Mouse (Mus musculus) embryonic facial prominence, embryonic 15.5 days (tissue): ENCODE data around the gene Agfg1. TPM values are rescaled to one million over a fixed set of nuclear protein-coding genes. Genes with fewer than 3 reads are reported as not detected.
"Not testable (repeated sequence)": the region's sequence is repeated elsewhere in the genome, so short reads cannot be mapped to it uniquely, and the experiment has no call there.

Source experiments
- ATAC-seq: fragments of 200-750 bp; cut with Nextera tagmentation; 2 replicates; pipeline ENCODE4 v1.8.0; 2017; ENCODE audit warnings: low read depth, moderate TSS enrichment; ENCODE audit not compliant: insufficient number of reproducible peaks, low FRiP score, low TSS enrichment
- H3K27ac ChIP-seq: fragments of 300-500 bp; sonication (generic); replicated peaks from 2 replicates; pipeline ENCODE4 v1.5.1; 2015; ENCODE audit warnings: mild to moderate bottlenecking, inconsistent platforms
- H3K27me3 ChIP-seq: fragments of 300-500 bp; sonication (generic); 2 replicates; pipeline ENCODE4 v1.6.1; 2015; ENCODE audit warnings: inconsistent platforms
- H3K36me3 ChIP-seq: fragments of 300-500 bp; sonication (generic); 2 replicates; pipeline ENCODE4 v1.6.1; 2015; ENCODE audit warnings: mild to moderate bottlenecking, inconsistent platforms
- H3K4me1 ChIP-seq: fragments of 300-500 bp; sonication (generic); 2 replicates; pipeline ENCODE4 v1.6.1; 2015; ENCODE audit warnings: inconsistent platforms
- H3K4me2 ChIP-seq: fragments of 300-500 bp; sonication (generic); replicated peaks from 2 replicates; pipeline ENCODE4 v1.6.1; 2015; ENCODE audit warnings: mild to moderate bottlenecking, inconsistent platforms
- H3K4me3 ChIP-seq: fragments of 300-500 bp; sonication (generic); replicated peaks from 2 replicates; pipeline ENCODE4 v1.5.1; 2015; ENCODE audit warnings: mild to moderate bottlenecking, inconsistent platforms
- H3K9ac ChIP-seq: fragments of 300-500 bp; sonication (generic); 2 replicates; pipeline ENCODE4 v1.6.1; 2015; ENCODE audit warnings: inconsistent platforms
- H3K9me3 ChIP-seq: fragments of 300-500 bp; sonication (generic); replicated peaks from 2 replicates; pipeline ENCODE4 v1.6.1; 2016; ENCODE audit warnings: inconsistent platforms
- WGBS: fragments of 180-500 bp; shearing (Covaris S2); methylation state at CpG from one replicate; pipeline ENCODE4 v1.1.7; 2015; 5-methylcytosine and 5-hydroxymethylcytosine counted together
- polyA plus RNA-seq: library from polyadenylated mRNA; unstranded; fragments of >200 nt; fragmentation: Nextera tagmentation; extraction: Ambion mirVana; gene quantifications from 2 replicates; pipeline ENCODE4 v1.2.1, GENCODE M21; 2015

Gene Agfg1
- polyA plus RNA-seq, 1 experiment from 2014 or later = 27.7 TPM

- H3K9ac ChIP-seq = no peak overlapping the region
- H3K9me3 ChIP-seq = no peaks in the 10 kb centered on the region
- H3K4me1 ChIP-seq = no peaks in the 10 kb centered on the region
- H3K36me3 ChIP-seq = peaks cover 14% of the 10 kb centered on the region
- H3K27ac ChIP-seq = no peak overlapping the region
- no peak overlapping the region for H3K4me2 ChIP-seq
- H3K4me3 ChIP-seq = no peak overlapping the region
- WGBS = 72% methylated on average over 3 of the region's 3 CpGs
- H3K27me3 ChIP-seq = no peaks in the 10 kb centered on the region
- ATAC-seq = no peak
Observed at GRCm38 (mm10) chr1:82905886-82906285, 66.6 kb downstream of the Agfg1 start.

- H3K4me3 ChIP-seq = no peak within 1 kb of the TSS
- H3K36me3 ChIP-seq = no peaks in the 10 kb centered on the region
- no peak for ATAC-seq
- no peaks in the 10 kb centered on the region for H3K9me3 ChIP-seq
- H3K4me2 ChIP-seq = no peak within 1 kb of the TSS
- H3K4me1 ChIP-seq = no peaks in the 10 kb centered on the region
- no peak within 1 kb of the TSS for H3K9ac ChIP-seq
- no peaks in the 10 kb centered on the region for H3K27me3 ChIP-seq
- WGBS = 81% methylated on average over 3 of the region's 3 CpGs
- no peak within 1 kb of the TSS for H3K27ac ChIP-seq
Observed at GRCm38 (mm10) chr1:82913025-82913424, 73.7 kb downstream of the Agfg1 start, which contains the start of gene A030005L19Rik. Gene A030005L19Rik (plus strand): TSS chr1:82913325.

DNA sequence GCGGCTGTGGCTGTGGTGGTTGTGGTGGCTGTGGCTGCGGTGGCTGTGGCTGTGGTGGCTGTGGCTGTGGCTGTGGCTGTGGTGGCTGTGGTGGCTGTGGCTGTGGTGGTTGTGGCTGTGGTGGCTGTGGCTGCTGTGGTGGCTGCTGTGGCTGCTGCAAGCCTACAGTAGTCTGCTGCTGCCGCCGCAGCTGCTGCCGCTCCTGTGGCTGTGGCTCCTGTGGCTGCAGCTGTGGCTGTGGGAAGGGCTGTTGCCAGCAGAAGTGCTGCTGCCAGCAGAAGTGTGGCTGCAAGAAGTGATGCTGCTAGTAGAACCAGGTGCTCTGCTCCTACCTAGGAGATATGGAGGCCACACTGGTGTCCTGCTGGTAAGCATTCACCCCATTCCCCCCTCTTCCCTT is 74.2 kb downstream of the Agfg1 start:
- ATAC-seq, H3K4me1 ChIP-seq, H3K36me3 ChIP-seq, H3K4me2 ChIP-seq, H3K9me3 ChIP-seq, H3K9ac ChIP-seq, H3K27ac ChIP-seq, H3K27me3 ChIP-seq, H3K4me3 ChIP-seq: not testable (repeated sequence)
- 82% methylated on average over 5 of the region's 5 CpGs for WGBS

DNA sequence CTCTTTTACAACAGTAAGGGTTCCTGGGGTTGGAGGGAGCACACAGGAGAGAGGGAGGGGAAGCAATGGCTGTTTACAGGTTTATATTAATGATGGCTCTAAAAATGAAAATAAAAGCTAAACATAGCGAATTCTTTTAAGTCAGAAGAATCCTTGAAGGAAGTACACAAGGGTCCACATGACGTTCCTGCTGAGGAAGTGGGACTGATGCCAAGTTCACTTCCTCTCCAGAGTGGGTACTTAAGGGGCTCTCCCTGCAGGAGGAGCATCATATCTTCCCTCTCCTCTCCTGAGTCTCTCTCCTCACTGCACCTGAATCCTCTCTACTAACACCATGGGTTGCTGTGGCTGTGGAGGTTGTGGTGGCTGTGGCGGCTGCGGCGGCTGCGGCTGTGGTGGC is 85.4 kb downstream of the Agfg1 start, which contains the start of gene A030014E15Rik:
A030014E15Rik (plus strand) TSS at position 268 of the 400 bp plus-strand sequence.
- no peak within 1 kb of the TSS for H3K9ac ChIP-seq

DNA sequence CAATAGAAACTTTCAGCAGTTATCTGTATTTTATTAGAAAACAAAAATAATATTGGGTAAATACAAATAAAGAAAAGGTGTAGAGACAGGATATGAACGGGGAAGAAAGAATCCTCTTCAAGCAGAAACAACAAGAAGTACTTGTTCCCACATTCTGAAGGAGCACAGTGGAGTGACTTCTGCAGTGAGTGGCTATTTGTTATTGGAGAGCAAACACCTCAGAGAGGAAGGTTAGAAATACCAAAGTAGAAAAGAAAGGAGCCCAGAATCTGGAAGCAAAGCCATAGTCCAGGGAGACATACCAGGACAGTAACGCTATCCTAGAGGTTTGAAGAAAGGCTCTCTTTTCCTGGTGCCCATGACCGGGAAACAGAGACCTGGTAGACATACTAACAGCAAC is 91.3 kb downstream of the Agfg1 start:
- H3K4me1 ChIP-seq, H3K9ac ChIP-seq, ATAC-seq, H3K4me2 ChIP-seq, H3K9me3 ChIP-seq, H3K27me3 ChIP-seq, H3K4me3 ChIP-seq, H3K27ac ChIP-seq, H3K36me3 ChIP-seq: not testable (repeated sequence)
- 84% methylated on average over 2 of the region's 3 CpGs for WGBS

More for the DNA sequence above, 85.4 kb downstream of the Agfg1 start, which contains the start of gene A030014E15Rik:
- 84% methylated on average over 6 of the region's 6 CpGs for WGBS
- no peak for ATAC-seq
- Histone ChIP-seq H3K4me1 (no peaks in the 10 kb centered on the region), H3K4me3 (no peak within 1 kb of the TSS), H3K27me3 (no peaks in the 10 kb centered on the region), H3K27ac (no peak within 1 kb of the TSS), H3K4me2 (no peak within 1 kb of the TSS), H3K36me3 (no peaks in the 10 kb centered on the region), H3K9me3 (no peaks in the 10 kb centered on the region)

GRCm38 (mm10) chr1:82931326-82931725 is 92.0 kb downstream of the Agfg1 start, which contains the start of gene Gm6217:
Gene Gm6217 (minus strand): TSS chr1:82931399.
- H3K4me1 ChIP-seq, H3K4me3 ChIP-seq, H3K9ac ChIP-seq, ATAC-seq, H3K9me3 ChIP-seq, H3K27me3 ChIP-seq, H3K4me2 ChIP-seq, H3K27ac ChIP-seq, H3K36me3 ChIP-seq: not testable (repeated sequence)
- WGBS = no CpG with 5 or more reads among the region's 6 CpGs

DNA sequence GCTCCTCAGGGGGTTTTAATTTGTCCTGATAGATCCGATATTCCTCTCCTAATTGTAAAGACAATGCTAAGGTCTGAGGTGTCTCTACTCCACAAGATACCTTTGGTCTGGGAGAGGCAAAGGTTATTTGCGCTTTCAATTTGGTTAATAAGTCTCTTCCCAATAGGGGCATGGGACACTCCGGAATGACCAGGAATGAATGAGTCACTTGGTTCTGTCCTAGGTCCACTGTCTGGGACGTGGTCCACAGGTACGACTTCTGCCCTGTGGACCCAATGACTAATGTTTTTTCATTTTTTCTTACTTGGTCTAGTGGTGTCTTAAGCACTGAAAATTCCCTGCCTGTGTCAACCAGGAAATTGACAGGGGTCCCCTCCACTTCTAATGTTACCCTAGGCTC is 99.4 kb downstream of the Agfg1 start:
- Histone ChIP-seq H3K36me3 (no peaks in the 10 kb centered on the region), H3K9me3 (no peaks in the 10 kb centered on the region; the same call in 1 of the 2 replicates), H3K27me3 (no peaks in the 10 kb centered on the region), H3K4me2 (no peak overlapping the region), H3K9ac (no peak overlapping the region), H3K4me1 (no peaks in the 10 kb centered on the region), H3K4me3 (no peak overlapping the region), H3K27ac (no peak overlapping the region)
- whole genome bisulfite sequencing = 93% methylated on average over 5 of the region's 5 CpGs
- ATAC-seq = no peak

DNA sequence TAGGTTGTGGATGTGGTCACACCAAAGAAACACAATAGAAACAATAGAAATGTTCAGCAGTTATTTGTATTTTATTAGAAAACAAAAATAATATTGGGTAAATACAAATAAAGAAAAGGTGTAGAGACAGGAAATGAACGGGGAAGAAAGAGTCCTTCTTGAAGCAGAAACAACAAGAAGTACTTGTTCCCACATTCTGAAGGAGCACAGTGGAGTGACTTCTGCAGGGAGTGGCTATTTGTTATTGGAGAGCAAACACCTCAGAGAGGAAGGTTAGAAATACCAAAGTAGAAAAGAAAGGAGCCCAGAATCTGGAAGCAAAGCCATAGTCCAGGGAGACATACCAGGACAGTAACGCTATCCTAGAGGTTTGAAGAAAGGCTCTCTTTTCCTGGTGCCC is 103.2 kb downstream of the Agfg1 start:
- H3K4me1 ChIP-seq, H3K36me3 ChIP-seq, H3K27ac ChIP-seq, H3K4me3 ChIP-seq, H3K4me2 ChIP-seq, H3K9me3 ChIP-seq, H3K27me3 ChIP-seq, ATAC-seq, H3K9ac ChIP-seq: not testable (repeated sequence)
- WGBS = 68% methylated on average over 1 of the region's 2 CpGs

DNA sequence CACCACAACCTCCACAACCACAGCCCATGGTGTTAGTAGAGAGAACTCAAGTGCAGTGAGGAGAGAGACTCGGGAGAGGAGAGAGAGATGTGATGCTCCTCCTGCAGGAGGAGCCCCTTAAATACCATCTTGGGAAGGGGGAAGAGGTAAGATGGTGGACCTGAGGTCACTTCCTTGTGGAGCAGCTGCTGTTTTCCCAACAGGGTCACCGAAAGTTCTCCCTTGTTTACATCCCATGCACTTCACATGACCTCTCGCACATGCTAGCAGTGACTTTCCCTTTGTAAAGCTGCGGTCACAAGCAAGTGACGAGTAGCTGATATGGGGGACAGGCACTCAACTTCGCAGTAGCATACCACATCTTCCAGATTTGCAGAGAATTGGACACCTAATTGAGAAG is 104.0 kb downstream of the Agfg1 start, which contains the start of gene A030003K21Rik:
A030003K21Rik (minus strand) TSS at position 94 of the 400 bp plus-strand sequence.
- ATAC-seq, H3K27ac ChIP-seq, H3K4me3 ChIP-seq, H3K4me2 ChIP-seq, H3K4me1 ChIP-seq, H3K27me3 ChIP-seq, H3K9me3 ChIP-seq, H3K9ac ChIP-seq, H3K36me3 ChIP-seq: not testable (repeated sequence)
- WGBS = no CpG with 5 or more reads among the region's 6 CpGs

DNA sequence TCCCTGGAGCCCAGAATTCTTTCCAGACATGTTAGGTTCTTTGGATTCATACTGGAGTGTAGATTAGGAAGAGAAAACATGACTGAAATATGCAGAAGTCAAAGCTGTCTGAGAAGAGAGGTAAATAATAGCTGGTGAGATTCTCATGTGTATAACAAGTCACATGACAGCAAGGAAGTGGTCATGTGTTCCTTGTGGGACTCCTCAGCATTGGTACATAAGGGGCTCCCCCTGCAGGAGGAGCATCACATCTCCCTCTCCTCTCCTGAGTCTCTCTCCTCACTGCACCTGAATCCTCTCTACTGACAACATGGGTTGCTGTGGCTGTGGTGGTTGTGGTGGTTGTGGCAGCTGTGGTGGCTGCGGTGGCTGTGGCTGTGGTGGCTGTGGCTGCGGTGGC is 106.7 kb downstream of the Agfg1 start:
- not testable (repeated sequence) for H3K4me3 ChIP-seq, H3K9me3 ChIP-seq, H3K36me3 ChIP-seq, H3K4me1 ChIP-seq, H3K4me2 ChIP-seq, ATAC-seq, H3K9ac ChIP-seq, H3K27me3 ChIP-seq, H3K27ac ChIP-seq
- WGBS = 100% methylated on average over 2 of the region's 2 CpGs

- H3K27me3 ChIP-seq = no peaks in the 10 kb centered on the region
- H3K36me3 ChIP-seq = no peaks in the 10 kb centered on the region
- H3K4me2 ChIP-seq = no peak overlapping the region
- no peaks in the 10 kb centered on the region for H3K9me3 ChIP-seq
- no peak overlapping the region for H3K4me3 ChIP-seq
- no peak overlapping the region for H3K27ac ChIP-seq
- 82% methylated on average over 2 of the region's 2 CpGs for whole genome bisulfite sequencing
- H3K9ac ChIP-seq = no peak overlapping the region
- no peaks in the 10 kb centered on the region for H3K4me1 ChIP-seq
- ATAC-seq = no peak
Observed at GRCm38 (mm10) chr1:82948601-82949000, 109.3 kb downstream of the Agfg1 start.
